Comparison of ENCODE assay signal across 7 mouse cellular contexts in the genomic region with DNA sequence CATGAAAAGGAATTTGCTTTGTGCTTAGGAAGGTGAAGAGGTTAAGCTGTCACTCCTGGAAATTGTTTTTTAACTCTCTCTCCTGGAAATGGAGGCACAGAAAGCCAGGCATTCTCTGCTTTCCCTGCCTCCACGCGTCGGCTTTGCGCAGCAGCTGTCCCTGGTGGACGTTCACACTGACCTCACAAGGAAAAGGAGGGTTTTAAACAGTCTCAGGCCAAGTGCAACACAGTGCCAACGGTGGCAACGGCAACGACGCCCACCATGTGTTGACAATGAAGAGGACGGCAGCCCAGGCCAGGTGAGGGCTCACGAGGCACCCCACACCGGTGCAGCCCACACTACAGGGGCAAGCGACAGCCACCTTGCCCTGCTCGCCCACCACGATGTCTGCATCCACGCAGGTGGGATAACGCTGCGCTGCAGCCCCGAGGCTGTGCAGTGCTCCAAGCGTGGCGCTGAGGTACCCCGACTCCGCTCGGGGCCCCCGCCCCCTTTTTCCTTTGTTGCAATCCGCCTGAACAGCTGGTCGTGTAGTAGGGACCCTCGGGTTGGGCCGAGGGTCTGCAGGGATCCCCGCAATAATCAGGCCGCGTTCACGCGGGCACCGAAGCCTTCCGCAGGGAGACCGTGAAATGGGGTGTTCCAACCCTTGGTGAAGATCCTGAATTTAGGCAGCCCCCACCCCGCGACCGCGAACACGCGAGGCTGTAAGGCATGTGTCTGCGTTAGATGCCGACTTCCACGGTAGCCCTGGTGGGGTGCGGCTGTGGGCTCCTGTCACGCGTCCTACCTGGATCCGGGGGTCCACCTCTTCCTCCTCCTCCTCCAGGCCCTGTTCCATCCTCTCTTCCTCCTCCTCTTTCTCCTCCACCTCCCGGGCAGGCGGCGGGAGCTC. TPM values are rescaled to one million over a fixed set of nuclear protein-coding genes. Genes with fewer than 3 reads are reported as not detected.
DNase-seq lines count a peak whose midpoint lies in the region; ATAC-seq lines count a peak whose summit lies in the region.

No protein-coding gene starts in this region.

- H3K4me2 ChIP-seq in stomach, embryonic 14.5 days (replicated peaks; ENCODE audit: low read depth, low read length) = peak overlapping the region; percentile 97

- WGBS in stomach, embryonic 14.5 days = 1% methylated on average over 53 of the region's 53 CpGs

- no peaks in the 10 kb centered on the region for H3K9me3 ChIP-seq in stomach, embryonic 14.5 days (ENCODE audit: control insufficient read depth, low read depth, low read length)

- ATAC-seq in megakaryocyte, adult 5-6 weeks (ENCODE audit: poor library complexity, severe bottlenecking) = 0 out of 2 replicates have a peak, but pooled peaks have one; percentile 4
- ATAC-seq in stomach, embryonic 14.5 days (ENCODE audit: insufficient number of reproducible peaks, insufficient read depth, low FRiP score, low read depth) = peak; percentile 20; the same call in 1 of the 2 replicates

- H3K4me1 ChIP-seq in stomach, embryonic 14.5 days (ENCODE audit: control insufficient read depth, insufficient read depth, low read length) = peaks cover 15% of the 10 kb centered on the region; the same call in 1 of the 2 replicates

- H3K36me3 ChIP-seq in stomach, embryonic 14.5 days (ENCODE audit: control insufficient read depth, insufficient read depth, low read length) = no peaks in the 10 kb centered on the region

- H3K9ac ChIP-seq in stomach, embryonic 14.5 days (replicated peaks; ENCODE audit: low read depth, low read length) = peak overlapping the region; percentile 65

- H3K27ac ChIP-seq in stomach, embryonic 14.5 days (ENCODE audit: low read length) = no peak overlapping the region; the same call in 1 of the 2 replicates

- peak overlapping the region; percentile 62 for H3K4me3 ChIP-seq in stomach, embryonic 14.5 days (ENCODE audit: low read depth, low read length)

- H3K27me3 ChIP-seq in stomach, embryonic 14.5 days (ENCODE audit: control insufficient read depth, insufficient read depth, low read length) = no peaks in the 10 kb centered on the region

- peak; percentile 17 to 53 for DNase-seq in thymus, adult 18-20 months
- DNase-seq in thymus, postnatal 25 days = no peak
- peak; percentile 18 for DNase-seq in brain, embryonic 18.5 days (ENCODE audit: low read depth, low spot score)
- DNase-seq in forelimb bud, embryonic 11.5 days (ENCODE audit: low read depth, low spot score) = peak; percentile 56
- DNase-seq in kidney, adult 8-10 months = peak; percentile 37 to 51

RNA-seq across cellular contexts. Expression of gene Sh3bp5, which starts 0.6 kb away (rescaled TPM):
- 52.3 and 52.8 TPM in 2 replicates for total RNA-seq in megakaryocyte, adult 5-6 weeks (2015)
- total RNA-seq in megakaryocyte, adult 5-6 weeks (2017) = 26.4 and 36.1 TPM in 2 replicates
- polyA plus RNA-seq in stomach, embryonic 14.5 days (2014; fragmentation: Nextera tagmentation; extraction: Ambion mirVana) = 8.9 and 10.7 TPM in 2 replicates

RNA-seq across cellular contexts. Expression of gene Eaf1, which starts 58.9 kb away (rescaled TPM):
- total RNA-seq in megakaryocyte, adult 5-6 weeks (2015) = 16.4 and 18.1 TPM in 2 replicates
- 13.9 and 18.8 TPM in 2 replicates for total RNA-seq in megakaryocyte, adult 5-6 weeks (2017)
- 21.6 and 22.4 TPM in 2 replicates for polyA plus RNA-seq in stomach, embryonic 14.5 days (2014; fragmentation: Nextera tagmentation; extraction: Ambion mirVana)

RNA-seq across cellular contexts. Expression of gene Mettl6, which starts 59.6 kb away (rescaled TPM):
- 11.2 and 17.8 TPM in 2 replicates for total RNA-seq in megakaryocyte, adult 5-6 weeks (2015)
- total RNA-seq in megakaryocyte, adult 5-6 weeks (2017) = 51.6 and 53.3 TPM in 2 replicates
- polyA plus RNA-seq in stomach, embryonic 14.5 days (2014; fragmentation: Nextera tagmentation; extraction: Ambion mirVana) = 62.2 and 65.9 TPM in 2 replicates
